Comparison of ENCODE assay signal across 16 mouse cellular contexts in genomic region chr1:134894803-134895202, GRCm38 (mm10).
"Had no signal": no experiment of that assay in that cellular context is flagged by ENCODE, and none has a peak within 500 bp of the region (broad histone marks: within the 10 kb centered on the region; RNA-seq: fewer than 3 reads in every experiment).

No protein-coding gene starts in this region.

- H3K4me3 ChIP-seq: neural tube, embryonic 13.5 days; neural tube, embryonic 15.5 days; stomach, embryonic 15.5 days had no signal

- H3K9me3 ChIP-seq: neural tube, embryonic 13.5 days; neural tube, embryonic 15.5 days; stomach, embryonic 15.5 days had no signal

- H3K27me3 ChIP-seq: neural tube, embryonic 13.5 days; neural tube, embryonic 15.5 days; stomach, embryonic 15.5 days had no signal

- H3K4me1 ChIP-seq: neural tube, embryonic 13.5 days; neural tube, embryonic 15.5 days; stomach, embryonic 15.5 days had no signal

- H3K9ac ChIP-seq: neural tube, embryonic 13.5 days; neural tube, embryonic 15.5 days; stomach, embryonic 15.5 days had no signal

- DNase-seq: retina, postnatal 1 day; right cerebral cortex, adult 18-20 months; right cerebral cortex, postnatal 14 days; right cerebral cortex, postnatal 25 days; right cerebral cortex, postnatal 4 days; spleen, adult 18-20 months; thymus, adult 18-20 months; thymus, adult 2 months; thymus, postnatal 14 days; thymus, postnatal 25 days; thymus, postnatal 36 days; thymus, postnatal 4 days had no signal

- H3K27ac ChIP-seq: neural tube, embryonic 13.5 days; neural tube, embryonic 15.5 days; stomach, embryonic 15.5 days; stomach, postnatal 0 days had no signal

- H3K4me2 ChIP-seq: neural tube, embryonic 13.5 days; neural tube, embryonic 15.5 days; stomach, embryonic 15.5 days had no signal
